Mouse (Mus musculus): ENCODE results near the gene AL731706.2. TPM values are rescaled to one million over a fixed set of nuclear protein-coding genes. Genes with fewer than 3 reads are reported as not detected.

AL731706.2 gene
- 17.2 and 24.3 TPM in 2 replicates for polyA plus RNA-seq (2016; fragmentation: Nextera tagmentation; extraction: Ambion mirVana)

DNA sequence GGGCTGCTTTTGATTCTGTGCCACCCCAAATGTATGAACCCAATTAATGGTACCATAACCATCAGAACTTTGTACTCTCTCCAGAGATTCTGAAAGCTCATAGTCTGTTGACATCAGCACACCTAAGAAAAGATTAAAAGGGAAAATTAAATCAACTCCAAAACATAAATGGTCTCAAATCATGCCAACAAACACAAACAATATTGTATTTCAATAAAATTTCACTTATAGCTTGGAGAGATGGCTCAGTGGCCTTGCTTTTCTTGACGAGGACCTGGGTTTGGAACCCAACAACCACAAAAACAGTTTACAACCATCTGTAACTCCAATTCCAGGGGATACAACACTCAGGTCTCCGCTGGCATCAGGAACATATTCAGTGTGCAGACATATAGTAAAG lies at the start of gene AL731706.2:
AL731706.2 (minus strand) TSS at position 101 of the 400 bp plus-strand sequence.
- H3K27ac ChIP-seq: no peak within 1 kb of the TSS
- no peaks in the 10 kb centered on the region for H3K27me3 ChIP-seq
- ATAC-seq (ENCODE audit: low FRiP score): no peak
- no peaks in the 10 kb centered on the region for H3K9me3 ChIP-seq
- H3K4me2 ChIP-seq: no peak within 1 kb of the TSS
- peaks cover 24% of the 10 kb centered on the region for H3K36me3 ChIP-seq (replicated peaks)
- H3K4me3 ChIP-seq (replicated peaks): no peak within 1 kb of the TSS
- WGBS: 95% methylated on average over 2 of the region's 2 CpGs
- H3K9ac ChIP-seq: no peak within 1 kb of the TSS
- no peaks in the 10 kb centered on the region for H3K4me1 ChIP-seq

- Histone ChIP-seq H3K4me3 (replicated peaks) (no peak overlapping the region), H3K9ac (no peak overlapping the region), H3K4me2 (no peak overlapping the region), H3K4me1 (no peaks in the 10 kb centered on the region), H3K36me3 (replicated peaks) (no peaks in the 10 kb centered on the region), H3K9me3 (no peaks in the 10 kb centered on the region), H3K27me3 (no peaks in the 10 kb centered on the region), H3K27ac (no peak overlapping the region)
- WGBS: 79% methylated on average over 4 of the region's 4 CpGs
- no peak for ATAC-seq (ENCODE audit: low FRiP score)
These were observed 35.5 kb upstream of the AL731706.2 start for GRCm38 (mm10) chr2:136921003-136921408.

- no peak overlapping the region for H3K4me3 ChIP-seq (replicated peaks)
- H3K4me2 ChIP-seq: no peak overlapping the region
- no peaks in the 10 kb centered on the region for H3K4me1 ChIP-seq
- no peaks in the 10 kb centered on the region for H3K36me3 ChIP-seq (replicated peaks)
- ATAC-seq (ENCODE audit: low FRiP score): no peak
- H3K9ac ChIP-seq: no peak overlapping the region
- H3K9me3 ChIP-seq: no peaks in the 10 kb centered on the region
- WGBS: 90% methylated on average over 3 of the region's 3 CpGs
- no peaks in the 10 kb centered on the region for H3K27me3 ChIP-seq
- no peak overlapping the region for H3K27ac ChIP-seq
These were observed 34.9 kb upstream of the AL731706.2 start for GRCm38 (mm10) chr2:136920257-136920993.

DNA sequence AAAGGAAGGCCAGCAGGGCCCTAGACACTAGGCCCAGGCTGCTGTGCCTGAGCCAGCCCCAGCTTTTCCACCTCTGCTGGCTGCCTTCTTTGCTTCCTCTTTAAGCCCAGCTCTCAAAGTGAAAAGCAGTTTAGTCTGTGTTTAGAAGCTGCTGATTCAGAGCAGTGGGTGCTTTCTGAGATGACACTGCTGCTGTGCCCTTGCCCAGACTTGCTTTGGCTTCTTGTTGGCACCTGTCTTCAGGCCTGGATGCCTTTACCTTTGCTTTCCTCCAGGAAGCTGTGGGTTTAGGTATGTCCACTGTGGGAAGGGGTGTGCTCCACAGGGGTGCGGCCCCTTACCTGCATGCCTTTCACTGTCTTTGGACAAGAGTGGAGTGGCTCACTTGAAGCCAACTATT lies 34.0 kb upstream of the AL731706.2 start:
- no peaks in the 10 kb centered on the region for H3K9me3 ChIP-seq
- 94% methylated on average over 1 of the region's 1 CpGs for WGBS

GRCm38 (mm10) chr2:136914334-136914902 lies 28.9 kb upstream of the AL731706.2 start:
- WGBS: 59% methylated on average over 3 of the region's 3 CpGs
- 0 out of 2 replicates have a peak, but pooled peaks have one; percentile 43 for ATAC-seq (ENCODE audit: low FRiP score)
- H3K4me1 ChIP-seq: peaks cover 19% of the 10 kb centered on the region
- no peaks in the 10 kb centered on the region for H3K36me3 ChIP-seq (replicated peaks)
- no peaks in the 10 kb centered on the region for H3K27me3 ChIP-seq
- no peak overlapping the region for H3K27ac ChIP-seq
- H3K9me3 ChIP-seq: no peaks in the 10 kb centered on the region
- H3K9ac ChIP-seq: no peak overlapping the region
- H3K4me3 ChIP-seq (replicated peaks): no peak overlapping the region
- no peak overlapping the region for H3K4me2 ChIP-seq

More for the DNA sequence above, 34.0 kb upstream of the AL731706.2 start:
- no peaks in the 10 kb centered on the region for H3K4me1 ChIP-seq
- H3K27me3 ChIP-seq: no peaks in the 10 kb centered on the region
- H3K27ac ChIP-seq: no peak overlapping the region
- H3K9ac ChIP-seq: no peak overlapping the region
- no peak overlapping the region for H3K4me3 ChIP-seq (replicated peaks)
- no peak overlapping the region for H3K4me2 ChIP-seq
- no peak for ATAC-seq (ENCODE audit: low FRiP score)
- H3K36me3 ChIP-seq (replicated peaks): no peaks in the 10 kb centered on the region

DNA sequence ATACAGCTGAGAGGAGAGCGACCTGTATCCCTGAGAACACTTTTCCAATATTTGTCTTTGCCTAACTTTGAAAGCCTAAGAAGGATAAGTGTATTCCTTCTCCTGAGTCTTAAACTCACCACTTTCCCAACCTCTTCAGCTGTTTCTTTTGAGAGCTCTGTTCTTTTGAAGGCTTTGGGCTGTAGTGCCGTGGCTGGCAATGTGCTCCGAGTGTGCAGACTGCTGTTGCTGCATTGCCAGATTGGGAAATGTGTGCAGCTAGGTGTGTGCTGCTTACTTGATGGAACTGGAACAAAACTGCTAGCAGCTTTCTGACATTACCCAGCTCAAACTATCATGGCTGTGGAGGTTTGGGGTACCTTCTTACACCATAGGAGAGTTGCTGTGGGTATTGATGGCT lies 27.5 kb upstream of the AL731706.2 start:
- Histone ChIP-seq H3K9ac (no peak overlapping the region), H3K4me2 (no peak overlapping the region), H3K36me3 (replicated peaks) (no peaks in the 10 kb centered on the region), H3K4me3 (replicated peaks) (no peak overlapping the region), H3K27ac (no peak overlapping the region), H3K9me3 (no peaks in the 10 kb centered on the region), H3K27me3 (no peaks in the 10 kb centered on the region), H3K4me1 (peaks cover 19% of the 10 kb centered on the region)
- 22% methylated on average over 3 of the region's 3 CpGs for WGBS
- ATAC-seq (ENCODE audit: low FRiP score): no peak

- H3K9me3 ChIP-seq: no peaks in the 10 kb centered on the region
- no peak overlapping the region for H3K4me3 ChIP-seq (replicated peaks)
- H3K4me2 ChIP-seq: 0 out of 2 replicates have a peak overlapping the region, but pooled peaks have one; percentile 6
- no peak overlapping the region for H3K9ac ChIP-seq
- H3K4me1 ChIP-seq: peaks cover 19% of the 10 kb centered on the region
- no peaks in the 10 kb centered on the region for H3K27me3 ChIP-seq
- no peak overlapping the region for H3K27ac ChIP-seq
- WGBS: 4% methylated on average over 4 of the region's 4 CpGs
- no peaks in the 10 kb centered on the region for H3K36me3 ChIP-seq (replicated peaks)
- peak; percentile 54 for ATAC-seq (ENCODE audit: low FRiP score)
These were observed 26.5 kb upstream of the AL731706.2 start for GRCm38 (mm10) chr2:136911958-136912411.

- Histone ChIP-seq H3K4me1 (peaks cover 19% of the 10 kb centered on the region), H3K27ac (no peak overlapping the region), H3K36me3 (replicated peaks) (peaks cover 7% of the 10 kb centered on the region; the same call in 1 of the 2 replicates), H3K9me3 (no peaks in the 10 kb centered on the region), H3K4me2 (no peak overlapping the region), H3K9ac (no peak overlapping the region), H3K27me3 (no peaks in the 10 kb centered on the region), H3K4me3 (replicated peaks) (no peak overlapping the region)
- WGBS: 60% methylated on average over 2 of the region's 2 CpGs
- no peak for ATAC-seq (ENCODE audit: low FRiP score)
These were observed 23.8 kb upstream of the AL731706.2 start for GRCm38 (mm10) chr2:136909298-136909697.

DNA sequence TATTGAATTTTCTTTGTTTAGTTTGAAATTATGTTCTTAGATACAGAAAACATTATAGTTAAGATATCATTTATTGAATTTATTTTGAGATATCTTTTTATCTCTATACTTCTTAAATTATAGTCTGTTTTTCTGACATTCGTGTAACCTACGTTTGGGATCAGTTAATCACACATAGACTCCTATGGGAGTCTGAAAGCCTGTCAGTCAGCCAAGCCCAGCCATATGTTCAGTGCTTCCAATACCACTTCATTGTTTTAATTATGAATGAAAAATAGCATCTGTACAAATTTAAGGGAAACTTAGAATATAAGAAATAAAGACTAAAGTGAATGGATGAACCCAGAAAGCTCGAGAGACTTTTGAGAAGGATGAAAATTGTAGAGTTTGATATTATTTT lies 23.1 kb upstream of the AL731706.2 start:
- Histone ChIP-seq H3K4me3 (replicated peaks) (no peak overlapping the region), H3K36me3 (replicated peaks) (peaks cover 7% of the 10 kb centered on the region; the same call in 1 of the 2 replicates), H3K9me3 (no peaks in the 10 kb centered on the region), H3K4me2 (no peak overlapping the region), H3K4me1 (peaks cover 19% of the 10 kb centered on the region), H3K9ac (no peak overlapping the region), H3K27ac (no peak overlapping the region), H3K27me3 (no peaks in the 10 kb centered on the region)
- no peak for ATAC-seq (ENCODE audit: low FRiP score)
- 77% methylated on average over 3 of the region's 3 CpGs for WGBS

DNA sequence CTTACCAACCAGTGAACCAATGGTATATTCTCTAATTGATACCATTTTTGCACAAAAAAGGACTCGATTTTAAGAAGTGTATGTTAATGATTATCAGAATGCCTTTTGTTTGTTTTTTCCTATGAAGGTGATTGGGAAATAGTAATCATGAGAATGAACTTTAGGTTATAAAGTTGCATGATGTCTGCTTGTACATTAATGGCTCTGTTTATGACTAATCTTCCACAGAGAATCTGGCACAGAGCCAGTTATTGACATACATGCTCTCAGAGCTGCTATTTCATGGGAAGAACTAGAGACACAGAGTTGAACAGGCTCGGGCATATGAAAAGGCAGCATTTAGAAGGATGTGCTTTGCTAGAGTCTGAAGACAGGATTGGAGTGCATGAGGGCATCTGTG lies 10.7 kb upstream of the AL731706.2 start:
- peaks cover 6% of the 10 kb centered on the region for H3K4me1 ChIP-seq
- H3K27ac ChIP-seq: no peak overlapping the region
- 83% methylated on average over 2 of the region's 2 CpGs for whole genome bisulfite sequencing
- H3K9ac ChIP-seq: no peak overlapping the region
- no peaks in the 10 kb centered on the region for H3K9me3 ChIP-seq
- no peak overlapping the region for H3K4me2 ChIP-seq
- H3K36me3 ChIP-seq (replicated peaks): no peaks in the 10 kb centered on the region
- H3K27me3 ChIP-seq: no peaks in the 10 kb centered on the region
- H3K4me3 ChIP-seq (replicated peaks): no peak overlapping the region
- no peak for ATAC-seq (ENCODE audit: low FRiP score)

- 14% methylated on average over 2 of the region's 2 CpGs for WGBS
- H3K27ac ChIP-seq: no peak overlapping the region
- H3K9me3 ChIP-seq: no peaks in the 10 kb centered on the region
- ATAC-seq (ENCODE audit: low FRiP score): no peak
- H3K4me3 ChIP-seq (replicated peaks): no peak overlapping the region
- no peaks in the 10 kb centered on the region for H3K27me3 ChIP-seq
- no peak overlapping the region for H3K4me2 ChIP-seq
- no peaks in the 10 kb centered on the region for H3K36me3 ChIP-seq (replicated peaks)
- peaks cover 6% of the 10 kb centered on the region for H3K4me1 ChIP-seq
- no peak overlapping the region for H3K9ac ChIP-seq
These were observed 9.0 kb upstream of the AL731706.2 start for GRCm38 (mm10) chr2:136894494-136894893.

DNA sequence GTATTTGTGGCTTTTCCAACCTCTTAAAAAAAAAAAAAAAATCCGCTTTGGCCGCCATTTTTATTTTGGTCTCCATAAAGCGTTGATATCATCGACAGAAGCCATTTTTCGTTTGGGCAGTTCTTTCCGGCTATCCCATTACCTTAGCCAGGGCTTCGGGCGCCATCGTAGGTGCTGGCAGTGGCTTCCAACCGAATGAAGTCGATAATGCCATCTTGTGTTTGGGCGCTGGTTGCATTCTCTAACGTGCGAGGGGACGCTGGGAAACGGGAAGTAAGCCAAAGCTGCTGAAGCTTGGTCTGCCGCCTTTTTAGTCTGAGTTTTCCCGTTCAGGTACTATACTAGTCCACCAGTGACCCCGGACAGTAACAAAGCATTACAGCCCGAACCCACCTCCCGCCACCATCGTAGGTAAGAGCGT lies 6.5 kb upstream of the AL731706.2 start:
- Histone ChIP-seq H3K27me3 (no peaks in the 10 kb centered on the region), H3K4me2 (peak overlapping the region; percentile 46), H3K9ac (peak overlapping the region; percentile 66), H3K4me3 (replicated peaks) (peak overlapping the region; percentile 67), H3K9me3 (no peaks in the 10 kb centered on the region), H3K27ac (peak overlapping the region; percentile 89), H3K4me1 (peaks cover 6% of the 10 kb centered on the region), H3K36me3 (replicated peaks) (no peaks in the 10 kb centered on the region)
- peak; percentile 83 for ATAC-seq (ENCODE audit: low FRiP score)
- under 1% methylated on average over 23 of the region's 23 CpGs for WGBS

Data from forebrain, embryonic 12.5 days (tissue).